Mouse (Mus musculus): ENCODE data around the gene Smim24. TPM values are rescaled to one million over a fixed set of nuclear protein-coding genes. Genes with fewer than 3 reads are reported as not detected.

The Smim24 gene
- polyA plus RNA-seq, 1 experiment from 2014 or later: 1.2 TPM

GRCm38 (mm10) chr10:81376561-81377361 lies 16.1 kb upstream of the Smim24 start:
- Histone ChIP-seq H3K9ac (replicated peaks; ENCODE audit: low read length) (peak overlapping the region; percentile 92; the same call in 1 of the 2 replicates), H3K4me3 (replicated peaks; ENCODE audit: low read depth, low read length) (peak overlapping the region; percentile 85), H3K27ac (replicated peaks; ENCODE audit: low read depth, low read length) (no peak overlapping the region), H3K4me1 (ENCODE audit: control insufficient read depth, insufficient read depth, low read length) (peaks cover 20% of the 10 kb centered on the region), H3K9me3 (ENCODE audit: control insufficient read depth, low read length) (no peaks in the 10 kb centered on the region), H3K27me3 (ENCODE audit: control insufficient read depth, insufficient read depth, low read length) (no peaks in the 10 kb centered on the region), H3K4me2 (ENCODE audit: low read length) (peak overlapping the region; percentile 91), H3K36me3 (ENCODE audit: control insufficient read depth, insufficient read depth, low read length) (peaks cover 24% of the 10 kb centered on the region)
- DNase-seq: no peak
- no peak for ATAC-seq (ENCODE audit: low FRiP score, low TSS enrichment)
- 45% methylated on average over 6 of the region's 6 CpGs for WGBS

- no peaks in the 10 kb centered on the region for H3K9me3 ChIP-seq (ENCODE audit: control insufficient read depth, low read length)
- 65% methylated on average over 2 of the region's 2 CpGs for WGBS
- peaks cover 20% of the 10 kb centered on the region for H3K4me1 ChIP-seq (ENCODE audit: control insufficient read depth, insufficient read depth, low read length)
- H3K36me3 ChIP-seq (ENCODE audit: control insufficient read depth, insufficient read depth, low read length): peaks cover 24% of the 10 kb centered on the region
- H3K27ac ChIP-seq (replicated peaks; ENCODE audit: low read depth, low read length): no peak overlapping the region
- no peak for ATAC-seq (ENCODE audit: low FRiP score, low TSS enrichment)
- DNase-seq: no peak
- H3K4me3 ChIP-seq (replicated peaks; ENCODE audit: low read depth, low read length): peak overlapping the region; percentile 85
- H3K4me2 ChIP-seq (ENCODE audit: low read length): peak overlapping the region; percentile 91
- no peaks in the 10 kb centered on the region for H3K27me3 ChIP-seq (ENCODE audit: control insufficient read depth, insufficient read depth, low read length)
- H3K9ac ChIP-seq (replicated peaks; ENCODE audit: low read length): peak overlapping the region; percentile 92
Observed at GRCm38 (mm10) chr10:81377362-81377664, 15.5 kb upstream of the Smim24 start.

DNA sequence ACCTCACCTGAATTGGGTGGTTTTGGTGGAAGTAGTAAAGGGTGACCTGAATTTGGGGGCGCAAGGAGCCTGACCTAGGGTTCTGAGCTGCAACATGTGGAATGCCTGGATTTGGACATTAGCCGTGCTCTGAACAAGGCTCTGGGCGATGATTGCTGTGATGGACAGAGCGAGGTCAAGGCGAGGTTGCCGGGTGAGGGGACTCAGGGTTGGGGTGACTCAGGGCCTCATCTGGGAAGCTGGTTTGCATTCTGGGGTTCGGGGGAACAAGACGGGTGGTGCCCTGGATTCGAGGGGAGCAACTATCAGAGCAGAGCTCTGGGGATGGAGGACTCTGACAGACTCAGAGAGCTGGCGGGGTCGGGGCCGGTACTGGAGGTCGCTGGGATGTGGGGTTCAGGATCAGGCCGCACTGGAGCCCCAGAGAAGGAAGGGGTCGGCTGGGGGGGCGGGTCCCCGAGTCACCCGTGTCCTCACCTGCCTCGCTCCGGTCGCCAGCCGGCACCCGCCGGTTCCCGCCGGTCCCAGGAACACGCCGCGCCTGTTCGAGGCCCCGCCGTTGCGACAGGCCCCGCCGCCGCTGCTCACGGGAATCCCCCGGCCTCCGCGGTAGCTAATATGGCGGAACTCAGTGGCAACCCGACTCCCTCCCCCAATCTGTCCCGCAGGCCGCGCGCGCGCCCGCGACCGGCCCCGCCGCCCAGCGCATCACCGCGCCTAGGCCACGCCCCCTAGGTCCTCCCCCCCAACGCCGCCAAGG lies 14.9 kb upstream of the Smim24 start, which contains the start of gene Fzr1:
TSS of gene Fzr1 (minus strand) at position 724 of the 760 bp plus-strand sequence.
- WGBS: under 1% methylated on average over 58 of the region's 59 CpGs
- H3K9me3 ChIP-seq (ENCODE audit: control insufficient read depth, low read length): no peaks in the 10 kb centered on the region
- no peak for DNase-seq

GRCm38 (mm10) chr10:81378553-81379182 lies 14.2 kb upstream of the Smim24 start:
- Histone ChIP-seq H3K9me3 (ENCODE audit: control insufficient read depth, low read length) (no peaks in the 10 kb centered on the region), H3K4me2 (ENCODE audit: low read length) (peak overlapping the region; percentile 63), H3K36me3 (ENCODE audit: control insufficient read depth, insufficient read depth, low read length) (peaks cover 14% of the 10 kb centered on the region), H3K9ac (replicated peaks; ENCODE audit: low read length) (peak overlapping the region; percentile 92), H3K4me1 (ENCODE audit: control insufficient read depth, insufficient read depth, low read length) (peaks cover 20% of the 10 kb centered on the region), H3K27me3 (ENCODE audit: control insufficient read depth, insufficient read depth, low read length) (no peaks in the 10 kb centered on the region), H3K4me3 (replicated peaks; ENCODE audit: low read depth, low read length) (peak overlapping the region; percentile 85), H3K27ac (replicated peaks; ENCODE audit: low read depth, low read length) (peak overlapping the region; percentile 85)
- peak; percentile 98 for ATAC-seq (ENCODE audit: low FRiP score, low TSS enrichment)
- WGBS: under 1% methylated on average over 46 of the region's 46 CpGs
- DNase-seq: peak; percentile 100

More for the DNA sequence above, 14.9 kb upstream of the Smim24 start, which contains the start of gene Fzr1:
- H3K4me1 ChIP-seq (ENCODE audit: control insufficient read depth, insufficient read depth, low read length): peaks cover 20% of the 10 kb centered on the region
- H3K4me3 ChIP-seq (replicated peaks; ENCODE audit: low read depth, low read length): peak within 1 kb of the TSS; percentile 85
- H3K27me3 ChIP-seq (ENCODE audit: control insufficient read depth, insufficient read depth, low read length): no peaks in the 10 kb centered on the region
- peak; percentile 49 for ATAC-seq (ENCODE audit: low FRiP score, low TSS enrichment)
- H3K27ac ChIP-seq (replicated peaks; ENCODE audit: low read depth, low read length): peak within 1 kb of the TSS; percentile 85
- H3K36me3 ChIP-seq (ENCODE audit: control insufficient read depth, insufficient read depth, low read length): peaks cover 21% of the 10 kb centered on the region
- peak within 1 kb of the TSS; percentile 91 for H3K4me2 ChIP-seq (ENCODE audit: low read length)
- peak within 1 kb of the TSS; percentile 92 for H3K9ac ChIP-seq (replicated peaks; ENCODE audit: low read length)

DNA sequence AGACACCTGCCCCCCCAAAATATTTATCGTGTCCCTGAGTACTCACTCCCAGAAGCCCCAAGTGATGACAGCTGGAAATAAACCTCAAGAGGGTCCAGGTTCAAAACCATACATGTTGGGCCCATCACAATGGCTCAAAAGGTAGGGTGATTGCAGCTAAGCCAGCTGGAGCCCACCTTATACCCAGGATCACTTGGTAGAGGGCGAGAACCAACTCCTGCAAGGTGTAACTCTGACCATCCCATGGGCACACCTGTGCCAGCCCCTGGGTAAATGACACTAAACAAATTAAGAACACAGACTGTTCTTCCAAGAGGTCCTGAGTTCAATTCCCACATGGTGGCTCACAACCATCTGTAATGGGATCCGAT lies 13.7 kb upstream of the Smim24 start:
- H3K36me3 ChIP-seq (ENCODE audit: control insufficient read depth, insufficient read depth, low read length): peaks cover 9% of the 10 kb centered on the region; the same call in 1 of the 2 replicates
- 61% methylated on average over 3 of the region's 3 CpGs for WGBS
- H3K27me3 ChIP-seq (ENCODE audit: control insufficient read depth, insufficient read depth, low read length): no peaks in the 10 kb centered on the region
- DNase-seq: no peak
- no peaks in the 10 kb centered on the region for H3K9me3 ChIP-seq (ENCODE audit: control insufficient read depth, low read length)
- no peak for ATAC-seq (ENCODE audit: low FRiP score, low TSS enrichment)
- H3K4me2 ChIP-seq (ENCODE audit: low read length): peak overlapping the region; percentile 63
- peak overlapping the region; percentile 85 for H3K4me3 ChIP-seq (replicated peaks; ENCODE audit: low read depth, low read length)
- H3K9ac ChIP-seq (replicated peaks; ENCODE audit: low read length): no peak overlapping the region; the same call in 1 of the 2 replicates
- H3K27ac ChIP-seq (replicated peaks; ENCODE audit: low read depth, low read length): peak overlapping the region; percentile 72
- peaks cover 20% of the 10 kb centered on the region for H3K4me1 ChIP-seq (ENCODE audit: control insufficient read depth, insufficient read depth, low read length)

DNA sequence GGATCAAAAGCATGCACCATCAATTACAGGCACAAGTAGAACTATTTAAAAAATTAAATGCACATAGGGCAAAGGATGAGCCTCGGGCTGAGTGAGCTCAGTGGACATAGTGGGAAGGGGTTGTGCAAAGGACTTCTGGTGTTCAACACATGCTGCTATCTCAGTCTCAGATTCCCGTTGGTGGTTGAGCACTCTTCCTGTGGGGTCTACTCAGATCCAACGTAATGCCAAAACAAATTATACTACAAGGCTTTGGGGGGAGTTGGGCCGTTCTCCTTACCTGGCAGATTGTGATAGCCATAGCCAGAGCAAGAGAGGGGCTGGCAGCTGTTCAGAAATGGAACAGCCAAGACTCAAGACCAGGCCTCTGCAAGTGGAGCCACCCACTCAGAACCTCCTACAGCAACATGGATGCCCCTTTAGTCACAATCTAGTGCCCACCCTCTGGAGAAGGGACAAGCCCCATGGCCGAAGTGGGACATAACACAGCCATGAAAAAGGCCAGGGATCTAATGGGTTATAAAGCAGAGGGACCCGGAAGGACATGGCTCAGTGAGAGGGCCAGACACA lies 13.0 kb upstream of the Smim24 start:
- Histone ChIP-seq H3K4me3 (replicated peaks; ENCODE audit: low read depth, low read length) (no peak overlapping the region), H3K9ac (replicated peaks; ENCODE audit: low read length) (no peak overlapping the region), H3K36me3 (ENCODE audit: control insufficient read depth, insufficient read depth, low read length) (peaks cover 5% of the 10 kb centered on the region; the same call in 1 of the 2 replicates), H3K27ac (replicated peaks; ENCODE audit: low read depth, low read length) (no peak overlapping the region), H3K27me3 (ENCODE audit: control insufficient read depth, insufficient read depth, low read length) (no peaks in the 10 kb centered on the region), H3K4me2 (ENCODE audit: low read length) (no peak overlapping the region), H3K4me1 (ENCODE audit: control insufficient read depth, insufficient read depth, low read length) (peaks cover 22% of the 10 kb centered on the region), H3K9me3 (ENCODE audit: control insufficient read depth, low read length) (no peaks in the 10 kb centered on the region)
- DNase-seq (no peak), ATAC-seq (ENCODE audit: low FRiP score, low TSS enrichment) (no peak)
- WGBS: 96% methylated on average over 6 of the region's 6 CpGs

DNA sequence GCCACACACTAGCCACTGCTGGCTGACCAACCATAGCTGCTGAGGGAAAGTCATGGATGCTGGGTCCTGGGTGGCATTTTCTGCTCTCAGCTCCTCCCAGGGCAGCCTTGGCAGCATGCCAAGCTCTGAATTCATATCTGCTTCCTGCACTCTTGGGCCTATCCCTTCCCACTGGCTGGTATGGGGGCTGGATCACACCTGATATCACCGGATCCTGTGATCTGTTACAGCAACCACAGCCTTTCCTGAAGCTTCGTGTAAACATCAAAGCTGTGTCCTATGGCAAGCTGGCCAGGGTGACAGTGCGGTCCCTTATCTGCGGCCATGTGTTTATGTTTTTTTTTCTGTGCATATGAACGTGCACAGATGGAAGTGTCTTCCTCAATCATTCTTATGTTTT lies 10.8 kb upstream of the Smim24 start:
- 89% methylated on average over 5 of the region's 5 CpGs for WGBS
- H3K4me1 ChIP-seq (ENCODE audit: control insufficient read depth, insufficient read depth, low read length): peaks cover 20% of the 10 kb centered on the region
- no peak overlapping the region for H3K4me3 ChIP-seq (replicated peaks; ENCODE audit: low read depth, low read length)
- no peak overlapping the region for H3K9ac ChIP-seq (replicated peaks; ENCODE audit: low read length)
- H3K4me2 ChIP-seq (ENCODE audit: low read length): no peak overlapping the region
- H3K36me3 ChIP-seq (ENCODE audit: control insufficient read depth, insufficient read depth, low read length): peaks cover 13% of the 10 kb centered on the region
- no peak overlapping the region for H3K27ac ChIP-seq (replicated peaks; ENCODE audit: low read depth, low read length)
- DNase-seq (no peak), ATAC-seq (ENCODE audit: low FRiP score, low TSS enrichment) (no peak)
- no peaks in the 10 kb centered on the region for H3K9me3 ChIP-seq (ENCODE audit: control insufficient read depth, low read length)
- no peaks in the 10 kb centered on the region for H3K27me3 ChIP-seq (ENCODE audit: control insufficient read depth, insufficient read depth, low read length)

DNA sequence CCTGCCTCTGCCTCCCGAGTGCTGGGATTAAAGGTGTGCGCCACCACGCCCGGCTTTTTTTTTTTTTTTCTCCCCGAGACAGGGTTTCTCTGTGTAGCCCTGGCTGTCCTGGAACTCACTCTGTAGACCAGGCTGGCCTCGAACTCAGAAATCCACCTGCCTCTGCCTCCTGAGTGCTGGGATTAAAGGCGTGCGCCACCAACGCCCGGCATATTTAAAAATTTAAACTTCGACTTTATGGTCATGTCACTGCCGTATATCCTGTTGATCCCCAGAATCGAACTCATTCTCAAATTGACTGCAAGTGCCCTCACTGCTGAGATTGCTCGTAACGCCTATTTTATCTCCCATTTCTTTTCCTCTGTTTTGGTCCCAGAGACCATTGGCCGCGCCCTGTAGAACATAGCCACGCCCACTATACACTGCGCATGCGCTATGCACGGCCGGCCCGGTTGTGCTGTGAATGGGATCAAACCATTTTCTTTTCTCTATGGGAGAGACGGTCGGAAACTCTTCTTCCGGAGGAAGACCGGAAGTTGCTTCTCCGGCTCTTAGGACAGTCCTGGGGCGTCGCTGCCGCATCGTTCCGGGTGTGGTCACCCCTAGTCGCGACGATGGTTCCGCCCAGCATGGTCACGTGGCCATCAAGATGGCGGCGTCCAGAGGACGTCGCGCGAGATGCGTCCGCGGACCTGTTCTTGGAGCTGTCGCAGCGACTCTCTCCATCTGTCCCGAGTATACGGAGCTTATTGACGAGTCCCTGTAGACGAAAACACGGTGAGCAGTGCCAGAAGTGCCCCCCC lies 8.8 kb upstream of the Smim24 start, which contains the start of the genes Dohh and Gm48551:
TSS of gene Dohh (plus strand) at position 627 of the 803 bp plus-strand sequence.
TSS of gene Gm48551 (plus strand) at position 665 of the 803 bp plus-strand sequence.
- Histone ChIP-seq H3K4me3 (replicated peaks; ENCODE audit: low read depth, low read length) (peak within 1 kb of the TSS; percentile 95), H3K36me3 (ENCODE audit: control insufficient read depth, insufficient read depth, low read length) (peaks cover 31% of the 10 kb centered on the region), H3K4me2 (ENCODE audit: low read length) (peak within 1 kb of the TSS; percentile 93), H3K9ac (replicated peaks; ENCODE audit: low read length) (peak within 1 kb of the TSS; percentile 76), H3K9me3 (ENCODE audit: control insufficient read depth, low read length) (no peaks in the 10 kb centered on the region), H3K27ac (replicated peaks; ENCODE audit: low read depth, low read length) (peak within 1 kb of the TSS; percentile 85), H3K4me1 (ENCODE audit: control insufficient read depth, insufficient read depth, low read length) (peaks cover 12% of the 10 kb centered on the region), H3K27me3 (ENCODE audit: control insufficient read depth, insufficient read depth, low read length) (no peaks in the 10 kb centered on the region)
- 7% methylated on average over 53 of the region's 54 CpGs for whole genome bisulfite sequencing
- DNase-seq (peak; percentile 98), ATAC-seq (ENCODE audit: low FRiP score, low TSS enrichment) (peak; percentile 94)
